Mouse (Mus musculus) limb, embryonic 10.5 days (tissue): ENCODE data around the gene Fkbp10. TPM values are rescaled to one million over a fixed set of nuclear protein-coding genes. Genes with fewer than 3 reads are reported as not detected.

Experiments used
- DNase-seq: peaks from one replicate; pipeline ENCODE4 v3.0.0-alpha.2; 2017; ENCODE audit warnings: low spot score
- H3K27ac ChIP-seq: fragments of 300-500 bp; sonication (generic); 2 replicates; pipeline ENCODE4 v1.5.1; 2016; ENCODE audit warnings: mild to moderate bottlenecking
- H3K27me3 ChIP-seq: fragments of 300-500 bp; sonication (generic); 2 replicates; pipeline ENCODE4 v1.6.1; 2016; ENCODE audit warnings: low read depth, mild to moderate bottlenecking; ENCODE audit not compliant: poor library complexity, severe bottlenecking
- H3K36me3 ChIP-seq: fragments of 300-500 bp; sonication (generic); 2 replicates; pipeline ENCODE4 v1.6.1; 2016; ENCODE audit warnings: mild to moderate bottlenecking, moderate library complexity
- H3K4me1 ChIP-seq: fragments of 300-500 bp; sonication (generic); 2 replicates; pipeline ENCODE4 v1.6.1; 2016
- H3K4me3 ChIP-seq: fragments of 300-500 bp; sonication (generic); 2 replicates; pipeline ENCODE4 v1.5.1; 2016; ENCODE audit warnings: mild to moderate bottlenecking, moderate library complexity
- H3K9me3 ChIP-seq: fragments of 300-500 bp; sonication (generic); replicated peaks from 2 replicates; pipeline ENCODE4 v1.6.1; 2016; ENCODE audit warnings: mild to moderate bottlenecking
- WGBS: fragments of 180-500 bp; shearing (Covaris S2); methylation state at CpG from one replicate; pipeline ENCODE4 v1.1.7; 2016; 5-methylcytosine and 5-hydroxymethylcytosine counted together
- polyA plus RNA-seq: library from polyadenylated mRNA; unstranded; fragments of >200 nt; fragmentation: Nextera tagmentation; extraction: Ambion mirVana; gene quantifications from 2 replicates; pipeline ENCODE4 v1.2.1, GENCODE M21; 2016

The Fkbp10 gene
- polyA plus RNA-seq, 1 experiment from 2014 or later, result 89.5 TPM

GRCm38 (mm10) chr11:100428612-100429199, 13.2 kb downstream of the Fkbp10 start:
- 87% methylated on average over 9 of the region's 9 CpGs for WGBS
- no peaks in the 10 kb centered on the region for H3K9me3 ChIP-seq
- no peak overlapping the region for H3K27ac ChIP-seq
- DNase-seq, result no peak
- no peak overlapping the region for H3K4me3 ChIP-seq
- H3K27me3 ChIP-seq, result no peaks in the 10 kb centered on the region
- peaks cover 86% of the 10 kb centered on the region for H3K36me3 ChIP-seq
- no peaks in the 10 kb centered on the region for H3K4me1 ChIP-seq

GRCm38 (mm10) chr11:100430052-100430451, 14.6 kb downstream of the Fkbp10 start:
- H3K36me3 ChIP-seq, result peaks cover 84% of the 10 kb centered on the region

GRCm38 (mm10) chr11:100432002-100432401, 16.5 kb downstream of the Fkbp10 start:
- Histone ChIP-seq H3K9me3 (no peaks in the 10 kb centered on the region), H3K4me3 (no peak overlapping the region), H3K27ac (no peak overlapping the region), H3K27me3 (no peaks in the 10 kb centered on the region), H3K4me1 (no peaks in the 10 kb centered on the region), H3K36me3 (peaks cover 90% of the 10 kb centered on the region)
- DNase-seq, result no peak
- WGBS, result 91% methylated on average over 5 of the region's 5 CpGs

More at GRCm38 (mm10) chr11:100430052-100430451, 14.6 kb downstream of the Fkbp10 start:
- no peaks in the 10 kb centered on the region for H3K4me1 ChIP-seq
- H3K27me3 ChIP-seq, result no peaks in the 10 kb centered on the region
- DNase-seq, result no peak
- no peaks in the 10 kb centered on the region for H3K9me3 ChIP-seq
- no peak overlapping the region for H3K4me3 ChIP-seq
- H3K27ac ChIP-seq, result no peak overlapping the region
- 95% methylated on average over 7 of the region's 7 CpGs for WGBS

GRCm38 (mm10) chr11:100435678-100436246, 20.3 kb downstream of the Fkbp10 start:
- Histone ChIP-seq H3K27ac (no peak overlapping the region), H3K9me3 (no peaks in the 10 kb centered on the region), H3K27me3 (no peaks in the 10 kb centered on the region), H3K4me3 (no peak overlapping the region), H3K36me3 (peaks cover 86% of the 10 kb centered on the region), H3K4me1 (peaks cover 12% of the 10 kb centered on the region)
- DNase-seq, result no peak
- WGBS, result 84% methylated on average over 9 of the region's 9 CpGs

GRCm38 (mm10) chr11:100437901-100438300, 22.4 kb downstream of the Fkbp10 start:
- WGBS, result 96% methylated on average over 1 of the region's 1 CpGs
- Histone ChIP-seq H3K27ac (no peak overlapping the region), H3K36me3 (peaks cover 66% of the 10 kb centered on the region), H3K9me3 (no peaks in the 10 kb centered on the region), H3K27me3 (no peaks in the 10 kb centered on the region), H3K4me1 (peaks cover 24% of the 10 kb centered on the region), H3K4me3 (no peak overlapping the region)
- DNase-seq, result no peak

- DNase-seq, result peak; percentile 87
- H3K9me3 ChIP-seq, result no peaks in the 10 kb centered on the region
- WGBS, result 1% methylated on average over 52 of the region's 52 CpGs
- peaks cover 40% of the 10 kb centered on the region for H3K36me3 ChIP-seq
- H3K27ac ChIP-seq, result peak overlapping the region; percentile 97
- H3K4me3 ChIP-seq, result peak overlapping the region; percentile 99
- H3K27me3 ChIP-seq, result no peaks in the 10 kb centered on the region
- peaks cover 24% of the 10 kb centered on the region for H3K4me1 ChIP-seq
These were observed 25.4 kb downstream of the Fkbp10 start for GRCm38 (mm10) chr11:100440691-100441522.

- H3K36me3 ChIP-seq, result peaks cover 31% of the 10 kb centered on the region
- H3K4me3 ChIP-seq, result peak within 1 kb of the TSS; percentile 99
- 87% methylated on average over 8 of the region's 8 CpGs for WGBS
- H3K9me3 ChIP-seq, result no peaks in the 10 kb centered on the region
- DNase-seq, result no peak
- H3K4me1 ChIP-seq, result peaks cover 24% of the 10 kb centered on the region
- peak within 1 kb of the TSS; percentile 97 for H3K27ac ChIP-seq
- no peaks in the 10 kb centered on the region for H3K27me3 ChIP-seq
These were observed 26.3 kb downstream of the Fkbp10 start, which contains the start of the genes Nt5c3b and Klhl10 for GRCm38 (mm10) chr11:100441797-100442196. Nt5c3b (minus strand) TSS chr11:100441808. Klhl10 (plus strand) TSS chr11:100441917.

- H3K4me1 ChIP-seq, result peaks cover 24% of the 10 kb centered on the region
- no peaks in the 10 kb centered on the region for H3K27me3 ChIP-seq
- 88% methylated on average over 6 of the region's 6 CpGs for WGBS
- peaks cover 22% of the 10 kb centered on the region for H3K36me3 ChIP-seq
- H3K4me3 ChIP-seq, result no peak overlapping the region
- no peak overlapping the region for H3K27ac ChIP-seq
- no peak for DNase-seq
- H3K9me3 ChIP-seq, result no peaks in the 10 kb centered on the region
These were observed 27.1 kb downstream of the Fkbp10 start for GRCm38 (mm10) chr11:100442625-100443024.

- peaks cover 67% of the 10 kb centered on the region for H3K36me3 ChIP-seq
These were observed 41.8 kb downstream of the Fkbp10 start for GRCm38 (mm10) chr11:100457247-100457646.

GRCm38 (mm10) chr11:100457711-100458110, 42.2 kb downstream of the Fkbp10 start:
- no peak for DNase-seq
- no peak overlapping the region for H3K4me3 ChIP-seq
- H3K9me3 ChIP-seq, result no peaks in the 10 kb centered on the region
- no peak overlapping the region for H3K27ac ChIP-seq
- WGBS, result 92% methylated on average over 5 of the region's 5 CpGs
- H3K27me3 ChIP-seq, result no peaks in the 10 kb centered on the region
- H3K4me1 ChIP-seq, result no peaks in the 10 kb centered on the region
- H3K36me3 ChIP-seq, result peaks cover 71% of the 10 kb centered on the region

More at GRCm38 (mm10) chr11:100457247-100457646, 41.8 kb downstream of the Fkbp10 start:
- DNase-seq, result no peak
- Histone ChIP-seq H3K27ac (no peak overlapping the region), H3K9me3 (no peaks in the 10 kb centered on the region), H3K27me3 (no peaks in the 10 kb centered on the region), H3K4me3 (no peak overlapping the region), H3K4me1 (no peaks in the 10 kb centered on the region)
- 75% methylated on average over 4 of the region's 4 CpGs for WGBS

- WGBS, result 93% methylated on average over 10 of the region's 10 CpGs
- Histone ChIP-seq H3K4me1 (no peaks in the 10 kb centered on the region), H3K4me3 (no peak overlapping the region), H3K9me3 (no peaks in the 10 kb centered on the region), H3K36me3 (peaks cover 77% of the 10 kb centered on the region), H3K27ac (no peak overlapping the region), H3K27me3 (no peaks in the 10 kb centered on the region)
- DNase-seq, result no peak
These were observed 47.2 kb downstream of the Fkbp10 start for GRCm38 (mm10) chr11:100462699-100463098.

- Histone ChIP-seq H3K27me3 (no peaks in the 10 kb centered on the region), H3K4me3 (no peak overlapping the region), H3K36me3 (peaks cover 79% of the 10 kb centered on the region), H3K9me3 (no peaks in the 10 kb centered on the region), H3K27ac (no peak overlapping the region), H3K4me1 (peaks cover 4% of the 10 kb centered on the region)
- no peak for DNase-seq
- 90% methylated on average over 1 of the region's 1 CpGs for WGBS
These were observed 49.8 kb downstream of the Fkbp10 start for GRCm38 (mm10) chr11:100465229-100465792.

GRCm38 (mm10) chr11:100465833-100466232, 50.3 kb downstream of the Fkbp10 start:
- Histone ChIP-seq H3K27me3 (no peaks in the 10 kb centered on the region), H3K4me1 (peaks cover 9% of the 10 kb centered on the region), H3K4me3 (no peak overlapping the region), H3K27ac (no peak overlapping the region), H3K36me3 (peaks cover 74% of the 10 kb centered on the region), H3K9me3 (no peaks in the 10 kb centered on the region)
- 81% methylated on average over 1 of the region's 1 CpGs for WGBS
- DNase-seq, result no peak
